Mouse (Mus musculus) heart, embryonic 14.5 days (tissue): ENCODE results near the gene Prep. TPM values are rescaled to one million over a fixed set of nuclear protein-coding genes. Genes with fewer than 3 reads are reported as not detected.
A peak's percentile ranks its signal among the peaks of the same experiment; 100 is the strongest.

Experiments used
- ATAC-seq: fragments of 200-750 bp; cut with Nextera tagmentation; 2 replicates; pipeline ENCODE4 v1.8.0; 2017; ENCODE audit warnings: low read depth, moderate TSS enrichment; ENCODE audit not compliant: insufficient number of reproducible peaks, insufficient read depth, low FRiP score
- H3K27ac ChIP-seq, 2 experiments: fragments of 200-500 bp in 1 of 2; fragments of 300-500 bp in 1 of 2; sonication (generic) in 1 of 2; replicated peaks in 1 of 2; 2 replicates each; pipeline ENCODE4 v1.5.1; 2012 to 2014; ENCODE audit warnings: low read depth in 2 of 2, low read length in 2 of 2, control low read depth in 1 of 2, mild to moderate bottlenecking in 1 of 2, mixed read lengths in 1 of 2; ENCODE audit not compliant: control insufficient read depth in 1 of 2, insufficient read depth in 1 of 2
- H3K27me3 ChIP-seq: fragments of 300-500 bp; sonication (generic); 2 replicates; pipeline ENCODE4 v1.6.1; 2014; ENCODE audit warnings: mild to moderate bottlenecking, low read length, control low read depth; ENCODE audit not compliant: control insufficient read depth, insufficient read depth
- H3K36me3 ChIP-seq: fragments of 300-500 bp; sonication (generic); 2 replicates; pipeline ENCODE4 v1.6.1; 2014; ENCODE audit warnings: mild to moderate bottlenecking, control low read depth, low read length, mixed read lengths; ENCODE audit not compliant: control insufficient read depth, insufficient read depth
- H3K4me1 ChIP-seq, 2 experiments: fragments of 200-500 bp in 1 of 2; fragments of 300-500 bp in 1 of 2; sonication (generic) in 1 of 2; 2 replicates each; pipeline ENCODE4 v1.6.1; 2012 to 2014; ENCODE audit warnings: low read length in 2 of 2, control low read depth in 1 of 2, mixed read lengths in 1 of 2; ENCODE audit not compliant: control insufficient read depth in 2 of 2, insufficient read depth in 2 of 2
- H3K4me2 ChIP-seq: fragments of 300-500 bp; sonication (generic); 2 replicates; pipeline ENCODE4 v1.6.1; 2014; ENCODE audit warnings: mild to moderate bottlenecking, low read length
- H3K4me3 ChIP-seq, 2 experiments: fragments of 200-500 bp in 1 of 2; fragments of 300-500 bp in 1 of 2; sonication (generic) in 1 of 2; 2 replicates each; pipeline ENCODE4 v1.5.1; 2012 to 2014; ENCODE audit warnings: low read length in 2 of 2, mild to moderate bottlenecking in 2 of 2, control low read depth in 1 of 2, low read depth in 1 of 2, moderate library complexity in 1 of 2; ENCODE audit not compliant: control insufficient read depth in 1 of 2, insufficient read depth in 1 of 2
- H3K9ac ChIP-seq: fragments of 300-500 bp; sonication (generic); 2 replicates; pipeline ENCODE4 v1.6.1; 2014; ENCODE audit warnings: mild to moderate bottlenecking, low read length
- H3K9me3 ChIP-seq: fragments of 300-500 bp; sonication (generic); 2 replicates; pipeline ENCODE4 v1.6.1; 2016; ENCODE audit warnings: low read length, control low read depth; ENCODE audit not compliant: control insufficient read depth
- WGBS: fragments of 180-500 bp; shearing (Covaris S2); extraction: QIAGEN DNeasy Blood & Tissue Kit; methylation state at CpG from one replicate; pipeline ENCODE4 v1.1.7; 2014; 5-methylcytosine and 5-hydroxymethylcytosine counted together
- polyA plus RNA-seq: library from polyadenylated mRNA; unstranded; fragments of >200 nt; fragmentation: Nextera tagmentation; extraction: Ambion mirVana; gene quantifications from 2 replicates; pipeline ENCODE4 v1.2.1, GENCODE M21; 2014

The Prep gene
- polyA plus RNA-seq, 1 experiment from 2014 or later = 24.4 TPM

- Histone ChIP-seq H3K4me1 (peaks cover 11 to 19% of the 10 kb centered on the region in 2 experiments), H3K9me3 (no peaks in the 10 kb centered on the region), H3K27me3 (no peaks in the 10 kb centered on the region), H3K27ac (peak overlapping the region; percentile 88 to 93), H3K36me3 (no peaks in the 10 kb centered on the region), H3K4me2 (peak overlapping the region; percentile 35), H3K4me3 (no peak overlapping the region), H3K9ac (no peak overlapping the region)
- peak; percentile 91 for ATAC-seq
- WGBS = 14% methylated on average over 3 of the region's 3 CpGs
Measured at GRCm38 (mm10) chr10:45181344-45181743, 114.3 kb downstream of the Prep start.

- no peak overlapping the region for H3K4me3 ChIP-seq
- no peaks in the 10 kb centered on the region for H3K9me3 ChIP-seq
- H3K27ac ChIP-seq = no peak overlapping the region
- no peak overlapping the region for H3K9ac ChIP-seq
- WGBS = 55% methylated on average over 2 of the region's 2 CpGs
- no peaks in the 10 kb centered on the region for H3K27me3 ChIP-seq
- H3K4me2 ChIP-seq = no peak overlapping the region
- no peak for ATAC-seq
- peaks cover 9 to 23% of the 10 kb centered on the region in 2 experiments for H3K4me1 ChIP-seq
- H3K36me3 ChIP-seq = no peaks in the 10 kb centered on the region
Measured at GRCm38 (mm10) chr10:45185457-45185856, 118.5 kb downstream of the Prep start.

- Histone ChIP-seq H3K4me1 (peaks cover 2 to 16% of the 10 kb centered on the region in 2 experiments; a peak in 2 of 4 replicates), H3K4me2 (no peak overlapping the region), H3K9me3 (peaks cover 4% of the 10 kb centered on the region; the same call in 1 of the 2 replicates), H3K27ac (no peak overlapping the region; a peak in 1 of 4 replicates), H3K4me3 (no peak overlapping the region), H3K36me3 (no peaks in the 10 kb centered on the region), H3K9ac (no peak overlapping the region), H3K27me3 (no peaks in the 10 kb centered on the region)
- no peak for ATAC-seq
- 71% methylated on average over 14 of the region's 14 CpGs for WGBS
Measured at GRCm38 (mm10) chr10:45193330-45194310, 126.6 kb downstream of the Prep start.

GRCm38 (mm10) chr10:45194531-45194930 lies 127.5 kb downstream of the Prep start:
- ATAC-seq = no peak
- H3K27me3 ChIP-seq = no peaks in the 10 kb centered on the region
- WGBS = 79% methylated on average over 5 of the region's 5 CpGs
- H3K9me3 ChIP-seq = peaks cover 4% of the 10 kb centered on the region; the same call in 1 of the 2 replicates
- H3K4me1 ChIP-seq = peaks cover 2 to 11% of the 10 kb centered on the region in 2 experiments; a peak in 2 of 4 replicates
- H3K4me2 ChIP-seq = no peak overlapping the region
- no peak overlapping the region for H3K27ac ChIP-seq
- no peak overlapping the region for H3K9ac ChIP-seq
- H3K4me3 ChIP-seq = no peak overlapping the region
- no peaks in the 10 kb centered on the region for H3K36me3 ChIP-seq

GRCm38 (mm10) chr10:45204582-45204981 lies 137.6 kb downstream of the Prep start:
- Histone ChIP-seq H3K9me3 (0 out of 2 replicates have a peak, but pooled peaks cover 3% of the 10 kb centered on the region), H3K9ac (no peak overlapping the region), H3K4me3 (no peak overlapping the region), H3K36me3 (no peaks in the 10 kb centered on the region), H3K27ac (no peak overlapping the region), H3K4me2 (no peak overlapping the region), H3K4me1 (no peaks in the 10 kb centered on the region), H3K27me3 (no peaks in the 10 kb centered on the region)
- no peak for ATAC-seq
- WGBS = 57% methylated on average over 1 of the region's 1 CpGs

- Histone ChIP-seq H3K27me3 (no peaks in the 10 kb centered on the region), H3K27ac (no peak overlapping the region), H3K36me3 (no peaks in the 10 kb centered on the region), H3K9me3 (0 out of 2 replicates have a peak, but pooled peaks cover 3% of the 10 kb centered on the region), H3K4me1 (no peaks in the 10 kb centered on the region; a peak in 1 of 4 replicates), H3K4me3 (no peak overlapping the region), H3K9ac (no peak overlapping the region), H3K4me2 (no peak overlapping the region)
- no peak for ATAC-seq
Measured at GRCm38 (mm10) chr10:45210201-45210600, 143.2 kb downstream of the Prep start.

- ATAC-seq = no peak
- Histone ChIP-seq H3K4me2 (no peak overlapping the region), H3K27me3 (no peaks in the 10 kb centered on the region), H3K9ac (peak overlapping the region; percentile 31; the same call in 1 of the 2 replicates), H3K36me3 (no peaks in the 10 kb centered on the region), H3K4me1 (peaks cover 4 to 10% of the 10 kb centered on the region in 2 experiments), H3K9me3 (no peaks in the 10 kb centered on the region), H3K27ac (peak overlapping the region; percentile 71 to 84), H3K4me3 (no peak overlapping the region)
- WGBS = 29% methylated on average over 7 of the region's 7 CpGs
Measured at GRCm38 (mm10) chr10:45216676-45217075, 149.7 kb downstream of the Prep start.
